Mouse (Mus musculus) limb, embryonic 15.5 days (tissue): ENCODE measurements around the gene Manbal. TPM values are rescaled to one million over a fixed set of nuclear protein-coding genes. Genes with fewer than 3 reads are reported as not detected.

Source experiments
- polyA plus RNA-seq: library from polyadenylated mRNA; unstranded; fragments of >200 nt; fragmentation: Nextera tagmentation; extraction: Ambion mirVana; gene quantifications from 2 replicates; pipeline ENCODE4 v1.2.1, GENCODE M21; 2015

Manbal gene
- polyA plus RNA-seq, 1 experiment from 2014 or later = 87.9 TPM

Other genes with a start within 250 kb of the Manbal start
- 21.4 and 24.1 TPM in 2 replicates for gene Samhd1, start 232.3 kb upstream of the Manbal start, polyA plus RNA-seq
- 17.3 and 18.0 TPM in 2 replicates for gene Rbl1, start 163.1 kb upstream of the Manbal start, polyA plus RNA-seq
- 342 and 349 TPM in 2 replicates for gene Rpn2, start 88.6 kb upstream of the Manbal start, polyA plus RNA-seq
- gene Mroh8, start 88.0 kb upstream of the Manbal start, polyA plus RNA-seq = 0.36 and 1.0 TPM in 2 replicates
- not detected in 2 replicates for gene Ghrh, start 20.1 kb upstream of the Manbal start, polyA plus RNA-seq
- 14.8 and 18.5 TPM in 2 replicates for gene Src, start 50.9 kb downstream of the Manbal start, polyA plus RNA-seq
- 233 and 285 TPM in 2 replicates for gene Nnat, start 192.5 kb downstream of the Manbal start, polyA plus RNA-seq
- gene Blcap, start 203.7 kb downstream of the Manbal start, polyA plus RNA-seq = 54.3 and 54.5 TPM in 2 replicates